14 mouse cellular contexts compared by ENCODE assay signal in genomic region chr5:117447698-117448097, GRCm38 (mm10). TPM values are rescaled to one million over a fixed set of nuclear protein-coding genes. Genes with fewer than 3 reads are reported as not detected.
A peak's percentile ranks its signal among the peaks of the same experiment; 100 is the strongest.
DNase-seq lines count a peak whose midpoint lies in the region; ATAC-seq and TF ChIP-seq lines count a peak whose summit lies in the region.
"Had no signal": no experiment of that assay in that cellular context is flagged by ENCODE, and none has a peak within 500 bp of the region (broad histone marks: within the 10 kb centered on the region; RNA-seq: fewer than 3 reads in every experiment).

No protein-coding gene starts in this region.

- no peaks in the 10 kb centered on the region for H3K36me3 ChIP-seq in kidney, postnatal 0 days (ENCODE audit: insufficient read depth, low read length)
- no peaks in the 10 kb centered on the region for H3K36me3 ChIP-seq in testis, adult 2 months (ENCODE audit: control insufficient read depth, insufficient read depth, low read length)
- no peaks in the 10 kb centered on the region for H3K36me3 ChIP-seq in ES-E14 (ENCODE audit: control insufficient read depth, insufficient read depth, low read length, poor library complexity, severe bottlenecking)
- no peaks in the 10 kb centered on the region for H3K36me3 ChIP-seq in stomach, postnatal 0 days (ENCODE audit: control insufficient read depth, insufficient read depth, low read length)
- H3K36me3 ChIP-seq: embryonic facial prominence, embryonic 12.5 days; forebrain, embryonic 10.5 days had no signal

- in situ Hi-C loops in ES-E14 (cut with MboI; ENCODE audit: low sequenced_read_pairs in 2 of 2, unreplicated experiment in 2 of 2) = no loop called here

- no peaks in the 10 kb centered on the region for H3K9me3 ChIP-seq in kidney, postnatal 0 days (replicated peaks; ENCODE audit: low read length)
- no peaks in the 10 kb centered on the region for H3K9me3 ChIP-seq in ES-E14 (ENCODE audit: control insufficient read depth, insufficient read depth, low read depth, low read length)
- H3K9me3 ChIP-seq in stomach, postnatal 0 days (ENCODE audit: control insufficient read depth, low read length) = no peaks in the 10 kb centered on the region
- H3K9me3 ChIP-seq: embryonic facial prominence, embryonic 12.5 days; forebrain, embryonic 10.5 days had no signal

- WGBS in kidney, postnatal 0 days = 49% methylated on average over 6 of the region's 6 CpGs
- 43% methylated on average over 6 of the region's 6 CpGs for WGBS in stomach, postnatal 0 days

- no peak overlapping the region for H3K27ac ChIP-seq in kidney, postnatal 0 days
- no peak overlapping the region for H3K27ac ChIP-seq in testis, adult 2 months (ENCODE audit: control insufficient read depth, insufficient read depth, low read depth, low read length)
- no peak overlapping the region for H3K27ac ChIP-seq in ES-E14 (ENCODE audit: insufficient read depth, low read depth, low read length, poor library complexity, severe bottlenecking)
- H3K27ac ChIP-seq in stomach, postnatal 0 days (replicated peaks) = no peak overlapping the region
- H3K27ac ChIP-seq: embryonic facial prominence, embryonic 12.5 days; forebrain, embryonic 10.5 days had no signal

- TF ChIP-seq CTCF in kidney, postnatal 0 days (IDR thresholded peaks at IDR 0.05; ENCODE audit: low read depth) = peak; percentile 32; the same call in 1 of the 2 replicates
- peak; percentile 38; the same call in 1 of the 2 replicates for TF ChIP-seq CTCF in testis, adult 2 months (IDR thresholded peaks at IDR 0.05; ENCODE audit: control insufficient read depth, insufficient read depth, insufficient replicate concordance, low read depth, low read length)
- peak; percentile 38 for TF ChIP-seq CTCF in stomach, postnatal 0 days (IDR thresholded peaks at IDR 0.05; ENCODE audit: low read depth)

- no peaks in the 10 kb centered on the region for H3K27me3 ChIP-seq in kidney, postnatal 0 days (ENCODE audit: insufficient read depth, low read length)
- no peaks in the 10 kb centered on the region for H3K27me3 ChIP-seq in testis, adult 2 months (ENCODE audit: control insufficient read depth, insufficient read depth, low read length)
- H3K27me3 ChIP-seq in stomach, postnatal 0 days (ENCODE audit: control insufficient read depth, insufficient read depth, low read length) = no peaks in the 10 kb centered on the region
- H3K27me3 ChIP-seq: embryonic facial prominence, embryonic 12.5 days had no signal

- no peak overlapping the region for H3K9ac ChIP-seq in kidney, postnatal 0 days (ENCODE audit: low read depth, low read length)
- no peak overlapping the region for H3K9ac ChIP-seq in ES-E14 (ENCODE audit: insufficient read depth, low read depth, low read length, poor library complexity, severe bottlenecking)
- H3K9ac ChIP-seq in stomach, postnatal 0 days (ENCODE audit: low read length) = no peak overlapping the region
- H3K9ac ChIP-seq: embryonic facial prominence, embryonic 12.5 days had no signal

- no peak for ATAC-seq in kidney, postnatal 0 days (replicated peaks; ENCODE audit: low FRiP score, low read depth)
- no peak for ATAC-seq in stomach, postnatal 0 days (ENCODE audit: low FRiP score, low TSS enrichment)

- H3K4me3 ChIP-seq in kidney, postnatal 0 days (replicated peaks; ENCODE audit: low read depth, low read length) = no peak overlapping the region
- H3K4me3 ChIP-seq in testis, adult 2 months (ENCODE audit: control insufficient read depth, low read depth, low read length) = no peak overlapping the region
- H3K4me3 ChIP-seq in ES-E14 (ENCODE audit: insufficient read depth in 1 of 2, low read depth in 1 of 2, low read length in 2 of 2, poor library complexity in 1 of 2, severe bottlenecking in 1 of 2) = no peak overlapping the region
- no peak overlapping the region for H3K4me3 ChIP-seq in stomach, postnatal 0 days (ENCODE audit: low read depth, low read length)
- H3K4me3 ChIP-seq: embryonic facial prominence, embryonic 12.5 days; forebrain, embryonic 10.5 days had no signal

- no peaks in the 10 kb centered on the region for H3K4me1 ChIP-seq in kidney, postnatal 0 days (replicated peaks; ENCODE audit: insufficient read depth, low read length)
- H3K4me1 ChIP-seq in testis, adult 2 months (ENCODE audit: control insufficient read depth, insufficient read depth, low read length) = no peaks in the 10 kb centered on the region; the same call in 1 of the 2 replicates
- H3K4me1 ChIP-seq in ES-E14 (ENCODE audit: control insufficient read depth in 2 of 2, insufficient read depth in 2 of 2, low read length in 2 of 2, poor library complexity in 1 of 2) = no peaks in the 10 kb centered on the region
- no peaks in the 10 kb centered on the region for H3K4me1 ChIP-seq in stomach, postnatal 0 days (replicated peaks; ENCODE audit: control insufficient read depth, insufficient read depth)
- H3K4me1 ChIP-seq: embryonic facial prominence, embryonic 12.5 days; forebrain, embryonic 10.5 days had no signal

- no peak for DNase-seq in kidney, postnatal 0 days (ENCODE audit: low spot score)
- DNase-seq in kidney, adult 8-10 months = no peak
- DNase-seq in testis, postnatal 14 days (ENCODE audit: low spot score) = no peak
- peak; percentile 47 for DNase-seq in ES-E14 (ENCODE audit: low read depth, low spot score)
- no peak for DNase-seq in stomach, postnatal 0 days (ENCODE audit: low spot score)
- no peak for DNase-seq in cerebellum, postnatal 4 days (ENCODE audit: low spot score in 2 of 2)
- DNase-seq: adrenal gland, postnatal 25 days; cerebellum, postnatal 36 days; heart, postnatal 4 days; kidney, postnatal 14 days; right cerebral cortex, postnatal 25 days had no signal

- no peak for TF ChIP-seq POLR2A in testis, adult 2 months (IDR thresholded peaks at IDR 0.05; ENCODE audit: control insufficient read depth, low read depth, low read length)

- H3K4me2 ChIP-seq in kidney, postnatal 0 days (ENCODE audit: low read length) = no peak overlapping the region
- no peak overlapping the region for H3K4me2 ChIP-seq in stomach, postnatal 0 days (replicated peaks; ENCODE audit: low read depth)
- H3K4me2 ChIP-seq: embryonic facial prominence, embryonic 12.5 days had no signal

- no peak for TF ChIP-seq EP300 in stomach, postnatal 0 days (optimal IDR thresholded peaks at IDR 0.05)

TF ChIP-seq in ES-E14, 5 proteins besides CTCF, POLR2A, EP300 and RAD21:
- TF ChIP-seq MAFK (IDR thresholded peaks at IDR 0.05; ENCODE audit: insufficient read depth, low read depth, low read length) = no peak
- no peak for TF ChIP-seq ZNF384 (IDR thresholded peaks at IDR 0.05; ENCODE audit: low read depth, low read length)
- no peak for TF ChIP-seq ZC3H11A (IDR thresholded peaks at IDR 0.05; ENCODE audit: borderline replicate concordance, low read depth, low read length)
- TF ChIP-seq HCFC1 (IDR thresholded peaks at IDR 0.05; ENCODE audit: borderline replicate concordance, insufficient read depth, low read length) = no peak
- TF ChIP-seq CHD2 (IDR thresholded peaks at IDR 0.05; ENCODE audit: low read depth, low read length) = no peak

RNA-seq across cellular contexts. Expression of gene Ksr2, which starts 33.9 kb away (rescaled TPM):
- polyA plus RNA-seq in kidney, postnatal 0 days (2015; fragmentation: Nextera tagmentation; extraction: Ambion mirVana) = 0.42 and 0.71 TPM in 2 replicates
- 2.0 and 2.1 TPM in 2 replicates for polyA plus RNA-seq in testis, adult 2 months (2012; rRNA removed)
- 0.67 and 1.2 TPM in 2 replicates for total RNA-seq in ES-E14 (2012; rRNA removed)
- polyA plus RNA-seq in stomach, postnatal 0 days (2015; fragmentation: Nextera tagmentation; extraction: Ambion mirVana) = 0.16 and 0.24 TPM in 2 replicates

RNA-seq across cellular contexts. Expression of gene Rfc5, which starts 58.9 kb away (rescaled TPM):
- polyA plus RNA-seq in kidney, postnatal 0 days (2015; fragmentation: Nextera tagmentation; extraction: Ambion mirVana) = 54.7 and 60.2 TPM in 2 replicates
- polyA plus RNA-seq in testis, adult 2 months (2012; rRNA removed) = 3.6 and 5.7 TPM in 2 replicates
- 173 and 188 TPM in 2 replicates for total RNA-seq in ES-E14 (2012; rRNA removed)
- 26.4 and 28.8 TPM in 2 replicates for polyA plus RNA-seq in stomach, postnatal 0 days (2015; fragmentation: Nextera tagmentation; extraction: Ambion mirVana)
